Mouse (Mus musculus) neural tube, embryonic 12.5 days (tissue): ENCODE results near the gene Clic6. TPM values are rescaled to one million over a fixed set of nuclear protein-coding genes. Genes with fewer than 3 reads are reported as not detected.
A peak's percentile ranks its signal among the peaks of the same experiment; 100 is the strongest.

ENCODE experiments used
- ATAC-seq: fragments of 200-750 bp; cut with Nextera tagmentation; 2 replicates; pipeline ENCODE4 v1.8.0; 2017; ENCODE audit warnings: low read depth, mild to moderate bottlenecking, moderate TSS enrichment, moderate library complexity; ENCODE audit not compliant: low FRiP score
- H3K27ac ChIP-seq: fragments of 300-500 bp; sonication (generic); 2 replicates; pipeline ENCODE4 v1.5.1; 2016
- H3K27me3 ChIP-seq: fragments of 300-500 bp; sonication (generic); replicated peaks from 2 replicates; pipeline ENCODE4 v1.6.1; 2016; ENCODE audit warnings: mild to moderate bottlenecking
- H3K36me3 ChIP-seq: fragments of 300-500 bp; sonication (generic); 2 replicates; pipeline ENCODE4 v1.6.1; 2016; ENCODE audit warnings: mild to moderate bottlenecking
- H3K4me1 ChIP-seq: fragments of 300-500 bp; sonication (generic); 2 replicates; pipeline ENCODE4 v1.6.1; 2016
- H3K4me2 ChIP-seq: fragments of 300-500 bp; sonication (generic); replicated peaks from 2 replicates; pipeline ENCODE4 v1.6.1; 2016; ENCODE audit warnings: mild to moderate bottlenecking
- H3K4me3 ChIP-seq: fragments of 300-500 bp; sonication (generic); 2 replicates; pipeline ENCODE4 v1.5.1; 2016
- H3K9ac ChIP-seq: fragments of 300-500 bp; sonication (generic); 2 replicates; pipeline ENCODE4 v1.6.1; 2016; ENCODE audit warnings: mild to moderate bottlenecking
- H3K9me3 ChIP-seq: fragments of 300-500 bp; sonication (generic); 2 replicates; pipeline ENCODE4 v1.6.1; 2016; ENCODE audit warnings: mild to moderate bottlenecking
- WGBS: fragments of 180-500 bp; shearing (Covaris S2); methylation state at CpG from one replicate; pipeline ENCODE4 v1.1.7; 2016; 5-methylcytosine and 5-hydroxymethylcytosine counted together
- polyA plus RNA-seq: library from polyadenylated mRNA; unstranded; fragments of >200 nt; fragmentation: Nextera tagmentation; extraction: Ambion mirVana; gene quantifications from 2 replicates; pipeline ENCODE4 v1.2.1, GENCODE M21; 2016

Clic6 gene
- polyA plus RNA-seq, 1 experiment from 2014 or later = 0.66 TPM

DNA sequence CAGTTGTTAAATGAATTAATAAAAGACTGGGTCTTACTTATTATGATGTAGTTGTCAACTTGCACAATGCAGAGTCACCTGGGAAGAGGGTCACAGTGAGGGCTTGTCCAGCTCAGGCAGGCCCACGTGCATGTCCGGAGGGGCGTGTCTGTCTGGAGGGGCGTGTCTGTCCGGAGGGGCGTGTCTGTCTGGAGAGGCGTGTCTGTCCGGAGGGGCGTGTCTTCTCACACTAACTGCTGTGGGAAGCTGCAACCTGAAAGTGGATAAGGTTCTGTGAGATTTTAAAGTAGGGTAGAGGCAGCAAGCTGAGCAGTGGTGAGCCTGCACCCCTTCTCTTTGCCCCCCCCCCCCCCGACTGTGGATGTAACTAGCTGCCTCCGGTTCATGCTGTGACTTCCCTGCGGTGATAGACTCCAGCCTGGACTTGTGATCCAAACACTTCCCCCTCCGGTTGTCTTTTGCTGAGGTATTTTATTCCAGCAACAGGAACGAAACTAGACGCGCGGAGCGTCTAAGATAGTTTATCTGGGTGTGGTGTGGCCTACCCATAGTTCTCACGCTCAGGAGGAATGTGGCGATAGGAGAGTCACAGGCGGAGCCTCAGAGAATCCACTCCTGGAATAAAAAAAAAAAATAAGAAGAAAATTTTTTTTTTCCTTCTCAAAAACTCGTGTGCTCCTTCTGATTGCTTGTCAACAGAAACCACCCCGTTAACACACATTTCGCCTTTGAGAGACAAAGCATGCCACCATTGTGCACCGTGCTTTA, 10.3 kb upstream of the Clic6 start:
- Histone ChIP-seq H3K36me3 (no peaks in the 10 kb centered on the region), H3K4me2 (no peak overlapping the region), H3K27ac (no peak overlapping the region), H3K9ac (no peak overlapping the region), H3K9me3 (no peaks in the 10 kb centered on the region), H3K27me3 (peaks cover 7% of the 10 kb centered on the region), H3K4me1 (no peaks in the 10 kb centered on the region), H3K4me3 (no peak overlapping the region)
- ATAC-seq = no peak
- 61% methylated on average over 25 of the region's 25 CpGs for WGBS

DNA sequence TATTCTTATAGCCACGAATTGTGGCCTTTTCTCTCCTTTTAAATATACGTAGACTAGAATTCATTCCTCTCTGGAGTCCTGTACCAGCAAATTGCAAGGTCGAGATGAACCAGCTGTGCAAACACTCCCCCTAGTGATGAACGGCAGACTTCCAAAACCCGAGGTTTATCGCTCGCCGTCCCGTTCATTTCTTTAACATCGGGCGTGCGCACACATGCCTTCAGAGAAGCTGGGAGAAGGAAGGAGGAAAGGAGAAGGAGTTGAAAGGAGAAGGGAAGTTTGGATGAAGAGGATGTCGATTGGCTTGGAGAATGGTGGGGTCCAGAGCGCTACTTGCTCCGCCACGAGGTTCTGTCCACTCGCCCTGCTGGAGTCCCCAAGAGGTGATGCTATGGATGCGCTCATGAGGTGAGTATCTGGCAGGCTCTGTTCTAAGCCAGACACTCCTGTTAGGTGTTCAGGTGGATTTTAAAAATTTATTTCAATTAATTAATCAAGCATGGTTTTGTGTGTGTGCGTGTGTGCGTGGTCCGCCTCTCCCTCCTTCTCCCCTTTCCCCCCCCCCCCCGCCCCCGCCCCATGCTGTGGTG, 6.9 kb upstream of the Clic6 start:
- Histone ChIP-seq H3K27me3 (peaks cover 7% of the 10 kb centered on the region), H3K4me2 (peak overlapping the region; percentile 57), H3K9ac (0 out of 2 replicates have a peak overlapping the region, but pooled peaks have one; percentile 13), H3K27ac (no peak overlapping the region), H3K36me3 (no peaks in the 10 kb centered on the region), H3K4me1 (no peaks in the 10 kb centered on the region), H3K4me3 (peak overlapping the region; percentile 18; the same call in 1 of the 2 replicates), H3K9me3 (no peaks in the 10 kb centered on the region)
- WGBS = 16% methylated on average over 21 of the region's 23 CpGs
- 0 out of 2 replicates have a peak, but pooled peaks have one; percentile 53 for ATAC-seq

DNA sequence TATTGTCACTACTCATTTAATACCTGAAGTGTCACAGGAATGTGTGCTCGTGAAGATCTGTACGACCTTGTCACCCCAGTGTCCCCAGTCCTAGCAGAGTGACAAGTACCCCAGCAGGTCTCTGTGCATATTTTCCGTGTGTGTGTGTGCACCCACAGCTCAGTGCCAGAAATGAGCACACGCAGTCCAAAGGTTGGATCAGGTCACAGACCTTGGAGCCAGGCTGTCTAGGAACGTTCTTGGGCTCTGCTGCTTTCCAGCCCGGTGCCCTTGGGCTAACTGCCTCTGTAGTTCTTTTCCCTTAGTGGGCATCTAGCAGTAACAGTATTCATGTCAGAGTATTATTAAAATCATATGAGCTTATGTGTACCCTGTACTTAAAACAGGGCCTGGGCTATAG, 1.6 kb downstream of the Clic6 start:
- H3K4me1 ChIP-seq = no peaks in the 10 kb centered on the region
- H3K4me2 ChIP-seq = no peak overlapping the region
- H3K27me3 ChIP-seq = no peaks in the 10 kb centered on the region
- no peak overlapping the region for H3K4me3 ChIP-seq
- ATAC-seq = no peak
- no peak overlapping the region for H3K9ac ChIP-seq
- 89% methylated on average over 6 of the region's 6 CpGs for WGBS
- H3K36me3 ChIP-seq = no peaks in the 10 kb centered on the region
- no peak overlapping the region for H3K27ac ChIP-seq
- no peaks in the 10 kb centered on the region for H3K9me3 ChIP-seq

DNA sequence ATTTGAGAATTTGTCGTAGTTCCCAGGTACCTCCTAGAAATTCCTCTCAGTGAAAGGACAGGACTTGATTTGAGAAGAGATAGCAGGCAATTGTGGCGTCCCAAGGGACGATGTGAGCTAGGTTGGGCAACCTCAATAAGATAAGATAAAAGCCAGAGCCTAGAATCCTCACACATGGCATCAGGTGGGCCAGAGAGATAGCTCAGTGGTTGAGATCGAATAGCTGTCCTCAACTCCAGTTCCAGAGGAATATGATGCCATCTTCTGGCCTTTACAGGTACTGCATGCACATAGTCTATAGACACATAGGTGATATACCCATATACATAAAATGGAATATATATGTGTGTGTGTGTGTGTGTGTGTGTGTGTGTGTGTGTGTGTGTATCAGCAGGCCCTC, 2.0 kb downstream of the Clic6 start:
- no peaks in the 10 kb centered on the region for H3K9me3 ChIP-seq
- H3K9ac ChIP-seq = no peak overlapping the region
- H3K36me3 ChIP-seq = no peaks in the 10 kb centered on the region
- no peak overlapping the region for H3K4me3 ChIP-seq
- no peak overlapping the region for H3K27ac ChIP-seq
- H3K27me3 ChIP-seq = no peaks in the 10 kb centered on the region
- H3K4me1 ChIP-seq = no peaks in the 10 kb centered on the region
- WGBS = 57% methylated on average over 4 of the region's 4 CpGs
- no peak overlapping the region for H3K4me2 ChIP-seq
- no peak for ATAC-seq

DNA sequence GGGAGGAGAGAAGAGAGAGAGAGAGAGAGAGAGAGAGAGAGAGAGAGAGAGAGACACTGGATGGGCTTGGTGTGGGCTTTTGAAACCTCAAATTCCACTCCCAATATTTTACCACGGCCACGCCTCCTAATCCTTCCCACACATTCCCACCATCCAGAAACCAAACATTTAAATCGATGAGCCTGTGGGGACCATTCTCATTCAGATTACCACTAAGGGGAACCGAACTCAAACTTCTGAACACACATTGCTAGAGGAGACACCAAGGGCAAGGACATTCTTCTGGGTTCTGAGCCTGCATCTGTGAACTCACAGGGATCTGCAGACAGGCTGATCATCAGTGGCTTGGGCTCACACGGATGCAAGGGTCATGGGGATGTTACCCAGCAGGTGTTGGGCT, 2.9 kb downstream of the Clic6 start:
- Histone ChIP-seq H3K4me3 (no peak overlapping the region), H3K27me3 (no peaks in the 10 kb centered on the region), H3K9me3 (no peaks in the 10 kb centered on the region), H3K4me1 (no peaks in the 10 kb centered on the region), H3K4me2 (no peak overlapping the region), H3K27ac (no peak overlapping the region), H3K9ac (no peak overlapping the region), H3K36me3 (no peaks in the 10 kb centered on the region)
- ATAC-seq = no peak
- 76% methylated on average over 5 of the region's 5 CpGs for WGBS

DNA sequence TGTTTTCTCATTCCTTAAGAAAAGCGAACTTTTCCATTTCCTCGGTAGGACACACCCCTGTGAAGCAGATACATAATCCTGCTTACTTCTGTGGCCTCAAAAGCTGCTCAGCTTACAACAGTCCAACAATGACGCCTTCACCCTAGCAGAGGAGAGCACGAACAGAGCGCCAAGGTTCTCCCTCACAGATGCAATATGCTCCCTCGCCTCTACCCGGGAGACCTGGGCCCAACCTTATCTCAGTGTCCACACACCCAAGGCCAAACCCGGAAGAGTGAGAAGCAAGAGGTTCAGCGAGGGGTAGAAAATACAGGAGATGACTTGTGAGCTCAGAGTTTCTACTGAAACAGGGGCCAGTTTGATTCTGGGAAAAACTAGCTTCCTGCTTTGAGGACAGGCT, 3.8 kb downstream of the Clic6 start:
- 79% methylated on average over 9 of the region's 9 CpGs for WGBS
- Histone ChIP-seq H3K27ac (no peak overlapping the region), H3K9me3 (no peaks in the 10 kb centered on the region), H3K27me3 (no peaks in the 10 kb centered on the region), H3K9ac (no peak overlapping the region), H3K4me1 (no peaks in the 10 kb centered on the region), H3K36me3 (no peaks in the 10 kb centered on the region), H3K4me2 (no peak overlapping the region), H3K4me3 (no peak overlapping the region)
- ATAC-seq = no peak

DNA sequence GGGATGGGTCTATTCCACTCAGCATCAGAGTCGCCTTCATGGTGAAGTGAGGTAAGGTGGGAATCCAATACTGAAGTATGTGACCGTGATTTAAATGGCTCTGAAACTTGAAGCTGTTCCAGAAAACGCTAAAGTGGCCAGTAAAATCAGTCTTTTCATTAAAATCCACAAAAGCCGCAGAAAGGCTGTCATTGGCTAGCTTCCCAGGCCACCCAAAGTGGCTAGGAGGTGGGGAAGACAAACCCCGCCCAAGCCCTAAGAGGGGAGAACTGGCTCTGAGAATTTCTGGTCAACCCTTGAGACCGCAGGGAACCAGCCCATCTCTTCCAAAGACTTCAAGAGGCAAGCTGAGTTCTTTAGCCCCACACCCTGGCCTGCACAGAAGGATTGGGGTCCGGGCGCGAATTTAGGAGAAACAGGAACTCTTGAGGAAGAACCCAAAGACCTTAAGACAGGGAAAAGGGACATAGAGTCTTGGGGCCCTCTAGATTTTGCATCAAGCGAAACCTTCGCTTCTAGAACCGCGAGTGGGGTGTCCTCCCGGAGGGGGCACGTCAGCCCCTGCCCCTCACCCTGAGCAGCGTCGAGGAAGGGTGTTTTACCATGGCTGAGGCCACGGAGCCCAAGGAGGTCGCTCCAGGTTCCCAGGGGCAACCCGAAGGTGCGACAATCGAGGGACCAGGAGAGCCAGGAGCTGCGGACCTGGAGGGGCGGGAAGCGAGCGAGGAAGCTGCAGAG, 12.5 kb downstream of the Clic6 start:
- no peak for ATAC-seq
- H3K4me3 ChIP-seq = peak overlapping the region; percentile 45
- H3K9ac ChIP-seq = peak overlapping the region; percentile 40; the same call in 1 of the 2 replicates
- no peaks in the 10 kb centered on the region for H3K36me3 ChIP-seq
- H3K4me2 ChIP-seq = peak overlapping the region; percentile 89
- 8% methylated on average over 26 of the region's 26 CpGs for WGBS
- no peaks in the 10 kb centered on the region for H3K9me3 ChIP-seq
- no peak overlapping the region for H3K27ac ChIP-seq
- H3K27me3 ChIP-seq = peaks cover 40% of the 10 kb centered on the region
- peaks cover 12% of the 10 kb centered on the region; the same call in 1 of the 2 replicates for H3K4me1 ChIP-seq

DNA sequence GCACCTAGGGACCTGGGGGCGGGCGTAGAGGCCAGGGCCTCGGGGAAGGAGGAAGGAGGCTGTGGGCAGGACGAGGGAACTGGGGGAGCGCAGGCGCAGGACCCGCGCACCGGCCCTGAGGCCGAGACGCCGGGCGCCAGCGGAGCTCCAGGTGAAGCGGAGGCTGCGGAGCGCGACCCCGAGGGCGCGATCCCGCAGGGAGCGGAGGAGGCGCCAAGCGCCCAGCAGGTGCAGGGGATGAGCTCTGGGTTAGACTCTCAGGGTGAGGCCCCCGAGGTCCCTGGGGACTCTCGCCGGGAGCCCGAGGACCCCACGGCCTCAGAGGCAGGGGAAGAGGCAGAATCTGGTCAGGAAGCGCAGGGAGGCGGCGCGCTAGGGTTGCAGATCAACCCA, 13.0 kb downstream of the Clic6 start:
- peak overlapping the region; percentile 89 for H3K4me2 ChIP-seq
- H3K9me3 ChIP-seq = no peaks in the 10 kb centered on the region
- peak overlapping the region; percentile 40 for H3K9ac ChIP-seq
- H3K4me3 ChIP-seq = peak overlapping the region; percentile 45
- H3K36me3 ChIP-seq = no peaks in the 10 kb centered on the region
- ATAC-seq = no peak
- under 1% methylated on average over 34 of the region's 34 CpGs for WGBS
- peaks cover 40% of the 10 kb centered on the region for H3K27me3 ChIP-seq
- H3K4me1 ChIP-seq = peaks cover 12% of the 10 kb centered on the region; the same call in 1 of the 2 replicates
- H3K27ac ChIP-seq = no peak overlapping the region

DNA sequence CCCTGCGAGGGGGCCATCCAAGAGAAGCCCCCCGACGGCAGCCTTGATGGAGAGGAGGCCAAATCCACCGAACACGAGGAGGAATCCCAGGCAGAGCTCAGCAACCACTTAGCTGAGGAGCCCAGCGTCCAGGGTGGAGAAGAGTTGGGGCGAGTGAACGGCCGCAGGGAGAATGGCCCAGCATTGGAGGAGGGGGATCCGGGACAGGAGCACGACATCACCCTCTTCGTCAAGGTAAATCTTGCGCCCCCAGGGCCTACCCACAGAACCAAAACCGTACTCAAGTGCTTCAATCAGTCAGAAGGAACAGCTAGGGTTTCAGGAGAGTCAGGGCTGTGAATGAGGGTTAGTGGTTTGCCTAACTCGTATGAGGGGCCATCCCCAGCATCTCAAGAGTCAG, 13.8 kb downstream of the Clic6 start:
- Histone ChIP-seq H3K36me3 (no peaks in the 10 kb centered on the region), H3K4me3 (peak overlapping the region; percentile 45), H3K4me1 (peaks cover 12% of the 10 kb centered on the region; the same call in 1 of the 2 replicates), H3K27me3 (peaks cover 40% of the 10 kb centered on the region), H3K27ac (no peak overlapping the region), H3K9me3 (no peaks in the 10 kb centered on the region), H3K9ac (no peak overlapping the region), H3K4me2 (peak overlapping the region; percentile 89)
- WGBS = 24% methylated on average over 15 of the region's 15 CpGs
- no peak for ATAC-seq

DNA sequence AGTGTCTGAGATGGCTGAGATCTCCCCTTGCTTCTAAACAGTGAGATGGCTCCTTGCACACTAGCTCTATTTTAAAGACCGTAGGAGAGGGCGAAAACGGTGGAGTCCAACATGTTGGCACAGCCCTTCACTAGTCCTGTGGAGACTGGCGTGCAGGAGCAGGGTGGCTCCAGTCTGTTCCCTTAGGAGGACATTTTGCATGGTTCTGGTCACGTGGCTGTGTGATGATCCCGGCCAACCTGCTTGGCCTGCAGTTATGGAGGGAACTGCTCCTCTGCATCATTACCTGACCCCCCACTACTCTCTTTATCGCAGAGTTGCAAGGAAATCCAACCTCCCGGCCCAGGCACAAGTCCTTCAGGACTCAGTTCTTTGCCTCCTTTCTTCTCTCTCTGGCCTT, 15.0 kb downstream of the Clic6 start:
- peaks cover 40% of the 10 kb centered on the region for H3K27me3 ChIP-seq
- H3K4me3 ChIP-seq = no peak overlapping the region
- H3K9me3 ChIP-seq = no peaks in the 10 kb centered on the region
- no peak overlapping the region for H3K9ac ChIP-seq
- WGBS = 90% methylated on average over 8 of the region's 8 CpGs
- no peak for ATAC-seq
- no peak overlapping the region for H3K4me2 ChIP-seq
- H3K27ac ChIP-seq = no peak overlapping the region
- no peaks in the 10 kb centered on the region for H3K36me3 ChIP-seq
- peaks cover 12% of the 10 kb centered on the region; the same call in 1 of the 2 replicates for H3K4me1 ChIP-seq

DNA sequence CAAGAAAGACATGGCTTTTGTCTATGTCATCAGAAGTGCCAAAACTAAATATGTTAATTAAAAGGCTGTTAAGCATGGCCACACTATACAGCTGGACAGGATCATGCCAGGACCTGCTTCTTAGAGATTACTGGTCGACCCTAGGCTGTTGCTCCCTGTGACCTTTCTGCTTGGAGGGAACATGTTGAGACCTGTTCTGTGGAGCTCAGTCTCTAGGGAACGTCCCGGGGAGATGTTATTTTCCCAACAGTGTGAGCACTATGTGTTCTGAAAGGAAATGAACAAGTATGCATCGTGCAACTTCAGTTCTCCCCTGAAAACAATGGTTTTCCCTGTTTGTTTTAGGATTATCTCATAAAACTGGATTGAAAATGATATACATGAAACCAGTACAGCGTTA, 17.6 kb downstream of the Clic6 start:
- H3K9ac ChIP-seq = no peak overlapping the region
- H3K4me2 ChIP-seq = no peak overlapping the region
- no peak for ATAC-seq
- peaks cover 12% of the 10 kb centered on the region; the same call in 1 of the 2 replicates for H3K4me1 ChIP-seq
- H3K4me3 ChIP-seq = no peak overlapping the region
- WGBS = 81% methylated on average over 5 of the region's 5 CpGs
- peaks cover 29% of the 10 kb centered on the region for H3K27me3 ChIP-seq
- H3K27ac ChIP-seq = no peak overlapping the region
- no peaks in the 10 kb centered on the region for H3K9me3 ChIP-seq
- H3K36me3 ChIP-seq = no peaks in the 10 kb centered on the region

DNA sequence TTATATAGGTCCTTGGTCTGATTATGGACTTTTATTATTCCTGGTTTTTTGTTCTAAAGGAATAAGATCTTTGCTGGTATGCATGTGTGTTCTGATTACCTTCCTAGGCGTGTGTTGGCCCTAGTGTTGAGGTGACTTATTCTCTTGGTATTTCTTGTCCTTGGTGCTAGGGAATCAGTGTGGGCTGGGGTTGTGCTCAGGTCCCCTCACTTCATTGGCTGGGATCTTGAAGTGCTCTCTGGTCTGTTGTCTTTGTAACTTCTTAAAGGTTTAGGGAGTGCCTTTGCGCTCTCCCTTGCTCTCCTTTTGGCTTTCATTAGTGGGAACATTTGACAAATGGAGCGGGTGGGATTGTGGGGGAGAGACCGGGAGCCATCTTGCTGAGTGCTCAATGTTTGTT, 22.0 kb downstream of the Clic6 start:
- ATAC-seq = no peak

More for the DNA sequence above, 22.0 kb downstream of the Clic6 start:
- H3K27me3 ChIP-seq = no peaks in the 10 kb centered on the region
- 92% methylated on average over 4 of the region's 4 CpGs for WGBS
- H3K4me1 ChIP-seq = no peaks in the 10 kb centered on the region
- H3K9ac ChIP-seq = no peak overlapping the region
- no peak overlapping the region for H3K4me3 ChIP-seq
- H3K9me3 ChIP-seq = no peaks in the 10 kb centered on the region
- H3K4me2 ChIP-seq = no peak overlapping the region
- H3K27ac ChIP-seq = no peak overlapping the region
- H3K36me3 ChIP-seq = no peaks in the 10 kb centered on the region
